Mouse (Mus musculus) MEL (cell line): ENCODE results near the gene Timp1.

ENCODE experiments used
- CTCF ChIP-seq, 3 experiments: IDR thresholded peaks in 2 of 3; conservative IDR thresholded peaks in 1 of 3; 2 replicates each; pipeline ENCODE4 v1.5.1; 2011 to 2012; ENCODE audit warnings: low read length in 3 of 3, low read depth in 2 of 3, mild to moderate bottlenecking in 2 of 3, improper control_type of control experiment in 1 of 3, inconsistent platforms in 1 of 3, mixed read lengths in 1 of 3, moderate library complexity in 1 of 3; ENCODE audit not compliant: control insufficient read depth in 1 of 3, insufficient read depth in 1 of 3, poor library complexity in 1 of 3, severe bottlenecking in 1 of 3
- E2F4 ChIP-seq: IDR thresholded peaks from 2 replicates; pipeline ENCODE4 v1.6.1; 2011; ENCODE audit warnings: low read depth, low read length, improper control_type of control experiment, borderline replicate concordance
- MAFK ChIP-seq: IDR thresholded peaks from 2 replicates; pipeline ENCODE4 v1.6.1; 2011; ENCODE audit warnings: low read depth, mild to moderate bottlenecking, low read length, improper control_type of control experiment, borderline replicate concordance
- POLR2A ChIP-seq, 2 experiments: IDR thresholded peaks; 2 replicates each; pipeline ENCODE4 v1.6.1; 2011 to 2012; ENCODE audit warnings: low read length in 2 of 2, mild to moderate bottlenecking in 2 of 2, control low read depth in 1 of 2, improper control_type of control experiment in 1 of 2, low read depth in 1 of 2, moderate library complexity in 1 of 2; ENCODE audit not compliant: control insufficient read depth in 1 of 2, insufficient read depth in 1 of 2, poor library complexity in 1 of 2
- USF2 ChIP-seq, 2 experiments: IDR thresholded peaks; 2 replicates each; pipeline ENCODE4 v1.6.1; 2011 to 2012; ENCODE audit warnings: improper control_type of control experiment in 2 of 2, low read length in 2 of 2, borderline replicate concordance in 1 of 2, inconsistent platforms in 1 of 2, low read depth in 1 of 2, mild to moderate bottlenecking in 1 of 2; ENCODE audit not compliant: insufficient read depth in 1 of 2
- ZNF384 ChIP-seq: IDR thresholded peaks from 2 replicates; pipeline ENCODE4 v1.6.1; 2012; ENCODE audit warnings: low read depth, mild to moderate bottlenecking, inconsistent platforms, low read length, improper control_type of control experiment

DNA sequence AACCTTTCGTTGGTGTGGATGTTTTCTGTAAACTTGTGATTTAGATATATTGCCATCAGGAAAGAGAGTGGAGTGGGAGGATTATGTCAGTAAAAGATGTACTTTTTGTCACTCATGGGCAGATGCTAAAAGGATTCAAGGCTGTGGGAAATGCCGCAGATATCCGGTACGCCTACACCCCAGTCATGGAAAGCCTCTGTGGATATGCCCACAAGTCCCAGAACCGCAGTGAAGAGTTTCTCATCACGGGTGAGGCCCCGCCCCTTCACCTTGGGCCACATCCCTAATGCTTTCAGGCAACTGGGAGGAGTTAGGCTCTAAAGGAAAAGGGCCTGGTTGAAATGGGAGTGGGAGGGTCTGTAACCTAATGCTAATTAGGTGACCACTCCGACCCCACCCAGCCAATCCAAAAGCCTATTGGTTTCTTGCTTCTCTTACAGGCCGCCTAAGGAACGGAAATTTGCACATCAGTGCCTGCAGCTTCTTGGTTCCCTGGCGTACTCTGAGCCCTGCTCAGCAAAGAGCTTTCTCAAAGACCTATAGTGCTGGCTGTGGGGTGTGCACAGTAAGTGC is 3.0 kb downstream of the Timp1 start:
- no peak for TF ChIP-seq CTCF (IDR thresholded peaks at IDR 0.05 in 2 of 3, conservative IDR thresholded peaks at IDR 0.05 in 1 of 3; ENCODE audit: control insufficient read depth in 1 of 3, insufficient read depth in 1 of 3, low read depth in 2 of 3, low read length in 3 of 3, poor library complexity in 1 of 3, severe bottlenecking in 1 of 3)
- no peak for TF ChIP-seq E2F4
- TF ChIP-seq USF2 (IDR thresholded peaks at IDR 0.05; ENCODE audit: borderline replicate concordance in 1 of 2, insufficient read depth in 1 of 2, low read depth in 1 of 2, low read length in 2 of 2): no peak
- no peak for TF ChIP-seq MAFK
- no peak for TF ChIP-seq ZNF384
- TF ChIP-seq POLR2A (IDR thresholded peaks at IDR 0.05; ENCODE audit: control insufficient read depth in 1 of 2, insufficient read depth in 1 of 2, low read depth in 1 of 2, low read length in 2 of 2, poor library complexity in 1 of 2): no peak
